Mouse (Mus musculus) intestine, postnatal 0 days (tissue): Measurements from ENCODE around the gene Cdc6. TPM values are rescaled to one million over a fixed set of nuclear protein-coding genes. Genes with fewer than 3 reads are reported as not detected.

Source experiments
- ATAC-seq: fragments of 200-750 bp; cut with Nextera tagmentation; 2 replicates; pipeline ENCODE4 v1.8.0; 2017; ENCODE audit warnings: mild to moderate bottlenecking, moderate TSS enrichment, moderate library complexity
- H3K27ac ChIP-seq: fragments of 300-500 bp; sonication (generic); 2 replicates; pipeline ENCODE4 v1.5.1; 2014; ENCODE audit warnings: mild to moderate bottlenecking, low read depth, low read length, moderate library complexity
- H3K27me3 ChIP-seq: fragments of 300-500 bp; sonication (generic); replicated peaks from 2 replicates; pipeline ENCODE4 v1.6.1; 2014; ENCODE audit warnings: low read length, mixed read lengths; ENCODE audit not compliant: control insufficient read depth, insufficient read depth
- H3K36me3 ChIP-seq: fragments of 300-500 bp; sonication (generic); 2 replicates; pipeline ENCODE4 v1.6.1; 2014; ENCODE audit warnings: mild to moderate bottlenecking, moderate library complexity; ENCODE audit not compliant: control insufficient read depth, insufficient read depth
- H3K4me1 ChIP-seq: fragments of 300-500 bp; sonication (generic); replicated peaks from 2 replicates; pipeline ENCODE4 v1.6.1; 2014; ENCODE audit warnings: antibody characterized with exemption, low read length, mixed read lengths; ENCODE audit not compliant: control insufficient read depth, insufficient read depth
- H3K4me2 ChIP-seq: fragments of 300-500 bp; sonication (generic); replicated peaks from 2 replicates; pipeline ENCODE4 v1.6.1; 2014; ENCODE audit warnings: low read depth, mild to moderate bottlenecking, moderate library complexity
- H3K4me3 ChIP-seq: fragments of 300-500 bp; sonication (generic); 2 replicates; pipeline ENCODE4 v1.5.1; 2014; ENCODE audit warnings: low read depth, low read length
- H3K9ac ChIP-seq: fragments of 300-500 bp; sonication (generic); 2 replicates; pipeline ENCODE4 v1.6.1; 2014; ENCODE audit warnings: mild to moderate bottlenecking, low read depth, low read length
- H3K9me3 ChIP-seq: fragments of 300-500 bp; sonication (generic); 2 replicates; pipeline ENCODE4 v1.6.1; 2016; ENCODE audit warnings: mixed run types; ENCODE audit not compliant: control insufficient read depth
- CTCF ChIP-seq: sonication (generic); IDR thresholded peaks from 2 replicates; pipeline ENCODE4 v1.5.1; 2016; ENCODE audit warnings: low read depth, mild to moderate bottlenecking, control low read depth, antibody characterized with exemption, moderate library complexity
- WGBS: fragments of 180-500 bp; shearing (Covaris S2); extraction: QIAGEN DNeasy Blood & Tissue Kit; methylation state at CpG from one replicate; pipeline ENCODE4 v1.1.7; 2014; 5-methylcytosine and 5-hydroxymethylcytosine counted together
- polyA plus RNA-seq: library from polyadenylated mRNA; unstranded; fragments of >200 nt; fragmentation: Nextera tagmentation; extraction: Ambion mirVana; gene quantifications from 2 replicates; pipeline ENCODE4 v1.2.1, GENCODE M21; 2015

Gene Cdc6
- polyA plus RNA-seq, 1 experiment from 2014 or later = 4.5 TPM

- Histone ChIP-seq H3K4me1 (peaks cover 23% of the 10 kb centered on the region), H3K4me3 (no peak overlapping the region), H3K9me3 (no peaks in the 10 kb centered on the region), H3K27me3 (no peaks in the 10 kb centered on the region), H3K27ac (no peak overlapping the region), H3K4me2 (no peak overlapping the region), H3K9ac (no peak overlapping the region), H3K36me3 (peaks cover 7% of the 10 kb centered on the region; the same call in 1 of the 2 replicates)
- no peak for ATAC-seq
- WGBS = 83% methylated on average over 10 of the region's 12 CpGs
- no peak for TF ChIP-seq CTCF
Measured at GRCm38 (mm10) chr11:98949242-98949957, 41.8 kb downstream of the Cdc6 start.

GRCm38 (mm10) chr11:98949958-98950460, 42.4 kb downstream of the Cdc6 start:
- Histone ChIP-seq H3K27ac (0 out of 2 replicates have a peak overlapping the region, but pooled peaks have one; percentile 5), H3K4me2 (no peak overlapping the region), H3K9ac (no peak overlapping the region), H3K9me3 (no peaks in the 10 kb centered on the region), H3K4me1 (peaks cover 28% of the 10 kb centered on the region), H3K36me3 (peaks cover 7% of the 10 kb centered on the region; the same call in 1 of the 2 replicates), H3K27me3 (no peaks in the 10 kb centered on the region), H3K4me3 (no peak overlapping the region)
- TF ChIP-seq CTCF = no peak
- ATAC-seq = no peak
- WGBS = 82% methylated on average over 7 of the region's 7 CpGs

GRCm38 (mm10) chr11:98950484-98950883, 42.9 kb downstream of the Cdc6 start:
- 80% methylated on average over 9 of the region's 9 CpGs for WGBS
- no peak for TF ChIP-seq CTCF

GRCm38 (mm10) chr11:98951026-98951906, 43.7 kb downstream of the Cdc6 start:
- Histone ChIP-seq H3K4me1 (peaks cover 22% of the 10 kb centered on the region), H3K4me2 (peak overlapping the region; percentile 11; the same call in 1 of the 2 replicates), H3K27me3 (no peaks in the 10 kb centered on the region), H3K9me3 (no peaks in the 10 kb centered on the region), H3K27ac (peak overlapping the region; percentile 37), H3K4me3 (no peak overlapping the region), H3K36me3 (peaks cover 7% of the 10 kb centered on the region; the same call in 1 of the 2 replicates), H3K9ac (no peak overlapping the region)
- no peak for TF ChIP-seq CTCF
- ATAC-seq = no peak
- 57% methylated on average over 15 of the region's 16 CpGs for WGBS

More at GRCm38 (mm10) chr11:98950484-98950883, 42.9 kb downstream of the Cdc6 start:
- no peaks in the 10 kb centered on the region for H3K27me3 ChIP-seq
- no peak overlapping the region for H3K4me2 ChIP-seq
- H3K4me1 ChIP-seq = peaks cover 28% of the 10 kb centered on the region
- no peak for ATAC-seq
- H3K36me3 ChIP-seq = peaks cover 7% of the 10 kb centered on the region; the same call in 1 of the 2 replicates
- H3K9ac ChIP-seq = no peak overlapping the region
- 0 out of 2 replicates have a peak overlapping the region, but pooled peaks have one; percentile 37 for H3K27ac ChIP-seq
- H3K4me3 ChIP-seq = no peak overlapping the region
- no peaks in the 10 kb centered on the region for H3K9me3 ChIP-seq

- no peak overlapping the region for H3K9ac ChIP-seq
- no peak overlapping the region for H3K4me2 ChIP-seq
- H3K4me3 ChIP-seq = no peak overlapping the region
- no peaks in the 10 kb centered on the region for H3K27me3 ChIP-seq
- WGBS = 76% methylated on average over 1 of the region's 1 CpGs
- 0 out of 2 replicates have a peak, but pooled peaks have one; percentile 6 for TF ChIP-seq CTCF
- peaks cover 22% of the 10 kb centered on the region for H3K4me1 ChIP-seq
- H3K27ac ChIP-seq = no peak overlapping the region
- no peaks in the 10 kb centered on the region for H3K9me3 ChIP-seq
- ATAC-seq = no peak
- H3K36me3 ChIP-seq = peaks cover 7% of the 10 kb centered on the region; the same call in 1 of the 2 replicates
Measured at GRCm38 (mm10) chr11:98952111-98952510, 44.5 kb downstream of the Cdc6 start.

GRCm38 (mm10) chr11:98952736-98953135, 45.1 kb downstream of the Cdc6 start:
- Histone ChIP-seq H3K9ac (no peak overlapping the region), H3K9me3 (no peaks in the 10 kb centered on the region), H3K4me3 (no peak overlapping the region), H3K27me3 (no peaks in the 10 kb centered on the region), H3K36me3 (peaks cover 7% of the 10 kb centered on the region; the same call in 1 of the 2 replicates), H3K4me2 (no peak overlapping the region), H3K27ac (no peak overlapping the region), H3K4me1 (peaks cover 19% of the 10 kb centered on the region)
- no peak for ATAC-seq
- 59% methylated on average over 2 of the region's 2 CpGs for WGBS
- TF ChIP-seq CTCF = no peak
